Mouse (Mus musculus) lung, embryonic 16.5 days (tissue): ENCODE measurements around the gene Pirb. TPM values are rescaled to one million over a fixed set of nuclear protein-coding genes. Genes with fewer than 3 reads are reported as not detected.
A peak's percentile ranks its signal among the peaks of the same experiment; 100 is the strongest.
"Not testable (repeated sequence)": the region's sequence is repeated elsewhere in the genome, so short reads cannot be mapped to it uniquely, and the experiment has no call there.

Experiments used
- ATAC-seq: fragments of 200-750 bp; cut with Nextera tagmentation; 2 replicates; pipeline ENCODE4 v1.8.0; 2017; ENCODE audit warnings: low read depth, mild to moderate bottlenecking, moderate library complexity
- H3K27ac ChIP-seq: fragments of 300-500 bp; sonication (generic); 2 replicates; pipeline ENCODE4 v1.5.1; 2014; ENCODE audit warnings: mild to moderate bottlenecking, control low read depth, low read length
- H3K27me3 ChIP-seq: fragments of 300-500 bp; sonication (generic); 2 replicates; pipeline ENCODE4 v1.6.1; 2014; ENCODE audit warnings: low read depth, low read length, mixed read lengths; ENCODE audit not compliant: control insufficient read depth, insufficient read depth
- H3K36me3 ChIP-seq: fragments of 300-500 bp; sonication (generic); 2 replicates; pipeline ENCODE4 v1.6.1; 2014; ENCODE audit warnings: low read length; ENCODE audit not compliant: control insufficient read depth, insufficient read depth
- H3K4me1 ChIP-seq: fragments of 300-500 bp; sonication (generic); replicated peaks from 2 replicates; pipeline ENCODE4 v1.6.1; 2014; ENCODE audit warnings: low read length, mixed read lengths; ENCODE audit not compliant: control insufficient read depth, insufficient read depth
- H3K4me2 ChIP-seq: fragments of 300-500 bp; sonication (generic); 2 replicates; pipeline ENCODE4 v1.6.1; 2014; ENCODE audit warnings: low read depth, low read length, control low read depth
- H3K4me3 ChIP-seq: fragments of 300-500 bp; sonication (generic); 2 replicates; pipeline ENCODE4 v1.5.1; 2014; ENCODE audit warnings: mild to moderate bottlenecking, low read length, control low read depth
- H3K9ac ChIP-seq: fragments of 300-500 bp; sonication (generic); 2 replicates; pipeline ENCODE4 v1.6.1; 2014; ENCODE audit warnings: low read length, control low read depth
- H3K9me3 ChIP-seq: fragments of 300-500 bp; sonication (generic); 2 replicates; pipeline ENCODE4 v1.6.1; 2016; ENCODE audit warnings: low read length; ENCODE audit not compliant: control insufficient read depth
- WGBS: fragments of 180-500 bp; shearing (Covaris S2); extraction: QIAGEN DNeasy Blood & Tissue Kit; methylation state at CpG from one replicate; pipeline ENCODE4 v1.1.7; 2014; 5-methylcytosine and 5-hydroxymethylcytosine counted together
- polyA plus RNA-seq: library from polyadenylated mRNA; unstranded; fragments of >200 nt; fragmentation: Nextera tagmentation; extraction: Ambion mirVana; gene quantifications from 2 replicates; pipeline ENCODE4 v1.2.1, GENCODE M21; 2015

Gene Pirb
- polyA plus RNA-seq: 1.3 and 1.6 TPM in 2 replicates

DNA sequence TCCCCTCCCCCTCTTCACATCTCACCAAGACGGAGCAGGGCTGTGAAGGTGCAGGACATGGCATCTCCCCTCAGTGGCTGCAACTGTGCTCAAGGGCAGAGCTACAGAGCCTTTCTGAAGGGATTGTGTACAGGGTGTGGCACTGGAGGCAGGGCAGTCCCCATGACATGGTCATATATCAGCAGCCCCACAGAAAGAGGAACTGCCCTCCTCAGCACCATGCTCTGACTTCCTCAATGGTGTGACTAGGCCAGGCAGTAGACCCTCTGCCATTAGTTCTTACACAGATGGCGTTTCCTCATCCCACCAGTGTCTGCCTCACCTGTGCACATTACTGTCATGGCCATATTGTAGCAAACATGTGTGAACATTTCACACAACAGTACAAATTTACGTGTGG, at the start of gene Pirb:
Pirb (minus strand) TSS at position 124 of the 400 bp plus-strand sequence.
- not testable (repeated sequence) for H3K36me3 ChIP-seq, H3K9me3 ChIP-seq, H3K4me1 ChIP-seq, H3K27ac ChIP-seq, H3K4me2 ChIP-seq, H3K27me3 ChIP-seq, H3K4me3 ChIP-seq, ATAC-seq, H3K9ac ChIP-seq
- WGBS: 60% methylated on average over 1 of the region's 3 CpGs

DNA sequence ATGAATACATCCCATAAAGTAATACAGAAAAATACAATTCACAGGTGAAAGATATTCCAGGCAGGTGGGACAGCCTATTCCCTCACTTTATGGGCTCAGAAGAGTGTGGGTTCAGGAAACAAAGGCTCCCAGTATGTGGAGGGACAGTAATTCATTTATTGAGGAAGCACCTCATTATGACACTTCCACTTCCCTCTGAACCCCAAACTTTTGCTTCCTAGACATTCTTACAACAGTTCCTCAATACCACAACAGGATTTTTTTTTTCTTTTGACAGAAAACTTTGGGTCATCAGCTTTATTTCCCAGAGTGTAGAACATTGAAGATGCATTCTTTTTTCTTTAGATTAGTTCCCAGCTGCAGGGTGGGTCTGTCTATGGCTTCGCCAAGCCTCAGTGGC, 12.5 kb upstream of the Pirb start:
- WGBS: no CpG with 5 or more reads among the region's 1 CpGs
- H3K4me3 ChIP-seq, H3K36me3 ChIP-seq, H3K27me3 ChIP-seq, H3K4me1 ChIP-seq, H3K27ac ChIP-seq, ATAC-seq, H3K9me3 ChIP-seq, H3K9ac ChIP-seq, H3K4me2 ChIP-seq: not testable (repeated sequence)

DNA sequence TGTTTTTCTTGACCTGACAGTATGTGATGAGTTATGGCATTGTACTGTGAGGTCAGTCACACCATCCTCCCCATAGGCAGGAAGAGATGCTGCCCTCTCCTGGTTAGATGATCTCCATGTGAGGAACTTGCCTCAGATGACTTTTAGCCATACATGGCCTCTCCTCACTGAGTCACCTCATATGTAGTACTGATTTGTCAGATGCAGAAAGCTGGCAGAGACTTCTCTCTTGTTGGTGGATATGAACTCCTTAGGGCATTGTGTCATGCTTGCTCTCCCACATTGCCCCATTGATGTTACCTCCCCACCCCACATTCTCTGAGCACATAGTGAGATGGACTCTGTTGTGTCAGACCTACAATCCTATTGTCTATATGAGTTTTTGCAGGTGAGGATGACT, 5.3 kb upstream of the Pirb start:
- H3K9me3 ChIP-seq, H3K4me1 ChIP-seq, H3K9ac ChIP-seq, H3K27me3 ChIP-seq, H3K27ac ChIP-seq, ATAC-seq, H3K4me3 ChIP-seq, H3K4me2 ChIP-seq, H3K36me3 ChIP-seq: not testable (repeated sequence)

DNA sequence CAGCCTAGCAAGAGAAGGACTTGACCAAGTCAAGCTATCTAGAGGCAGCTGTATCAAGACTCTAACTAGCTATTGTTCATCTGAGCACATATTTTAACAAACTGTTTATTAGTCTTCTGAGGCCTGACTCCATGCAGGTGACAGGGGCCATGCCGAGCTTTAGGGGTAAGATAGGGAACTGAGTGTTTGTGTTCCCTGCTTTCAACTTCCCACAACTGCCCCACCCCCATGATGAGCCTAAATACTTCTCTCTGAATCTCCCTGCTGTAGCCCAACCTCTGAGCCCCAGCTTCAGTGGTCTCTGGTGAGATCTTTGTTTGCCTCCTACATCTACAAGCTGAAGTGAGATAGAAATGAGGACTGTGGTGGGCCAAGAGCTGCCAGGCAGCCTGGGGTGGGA, 4.9 kb downstream of the Pirb start:
- Histone ChIP-seq H3K4me2 (no peak overlapping the region), H3K27me3 (no peaks in the 10 kb centered on the region), H3K36me3 (no peaks in the 10 kb centered on the region), H3K9ac (no peak overlapping the region), H3K4me1 (no peaks in the 10 kb centered on the region), H3K27ac (no peak overlapping the region), H3K9me3 (no peaks in the 10 kb centered on the region), H3K4me3 (no peak overlapping the region)
- no peak for ATAC-seq
- 11% methylated on average over 1 of the region's 1 CpGs for WGBS

DNA sequence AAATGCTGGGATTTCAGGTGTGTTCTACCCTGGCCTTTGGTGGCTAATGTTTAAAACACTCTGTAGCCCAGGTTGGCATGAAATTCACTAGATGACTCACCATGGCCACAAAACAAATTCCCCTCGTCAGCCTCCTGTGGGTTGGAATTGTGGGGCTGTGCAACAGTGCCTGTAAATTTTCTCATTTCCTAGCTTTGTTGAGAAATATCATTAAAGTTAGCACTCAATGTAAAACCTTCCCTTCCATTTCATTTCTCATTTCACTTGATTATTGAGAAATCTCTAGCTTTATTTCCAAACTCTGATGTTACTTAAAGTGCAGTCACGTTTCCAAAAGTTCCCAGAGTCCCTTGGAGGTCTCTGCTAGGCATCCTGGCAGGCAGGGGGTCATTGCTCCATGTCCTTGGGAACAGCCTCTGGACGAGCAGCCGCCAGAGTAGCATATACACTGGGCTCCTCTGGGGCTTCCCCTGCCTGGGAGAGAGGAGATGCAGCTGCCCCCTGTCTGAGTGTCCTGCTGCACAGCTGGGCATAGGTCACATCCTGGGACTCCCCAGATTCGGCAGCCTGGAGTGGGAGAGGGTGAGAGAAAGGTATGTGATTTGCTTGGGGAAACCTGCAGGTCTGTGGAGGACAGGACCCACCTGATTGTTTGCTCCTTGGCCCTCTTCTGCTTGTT, 7.8 kb downstream of the Pirb start:
- H3K36me3 ChIP-seq: peaks cover 6% of the 10 kb centered on the region
- no peak overlapping the region for H3K4me2 ChIP-seq
- H3K27ac ChIP-seq: no peak overlapping the region
- WGBS: 27% methylated on average over 5 of the region's 5 CpGs
- H3K9ac ChIP-seq: no peak overlapping the region
- ATAC-seq: 0 out of 2 replicates have a peak, but pooled peaks have one; percentile 23
- no peak overlapping the region for H3K4me3 ChIP-seq
- H3K9me3 ChIP-seq: no peaks in the 10 kb centered on the region
- no peaks in the 10 kb centered on the region for H3K27me3 ChIP-seq
- H3K4me1 ChIP-seq: no peaks in the 10 kb centered on the region

DNA sequence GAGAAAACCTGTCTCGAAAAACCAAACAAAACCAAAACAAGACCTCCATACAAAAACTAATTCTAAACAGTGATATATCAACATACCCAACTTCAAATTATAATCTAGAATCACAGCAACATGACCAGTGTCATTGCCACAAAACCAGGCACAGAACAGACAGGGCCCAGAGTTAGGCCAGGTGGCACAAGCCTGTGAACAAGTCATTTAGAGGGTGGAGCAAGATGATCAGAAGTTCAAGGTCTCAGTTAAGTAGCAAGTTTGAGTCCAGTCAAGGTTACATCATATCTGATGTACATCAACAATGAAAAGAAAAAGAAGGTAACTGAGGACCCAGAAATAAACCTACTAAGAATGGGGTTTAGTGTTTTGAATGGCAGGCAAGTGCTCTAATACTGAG, 11.2 kb downstream of the Pirb start:
- WGBS: 48% methylated on average over 1 of the region's 1 CpGs
- no peak for ATAC-seq

DNA sequence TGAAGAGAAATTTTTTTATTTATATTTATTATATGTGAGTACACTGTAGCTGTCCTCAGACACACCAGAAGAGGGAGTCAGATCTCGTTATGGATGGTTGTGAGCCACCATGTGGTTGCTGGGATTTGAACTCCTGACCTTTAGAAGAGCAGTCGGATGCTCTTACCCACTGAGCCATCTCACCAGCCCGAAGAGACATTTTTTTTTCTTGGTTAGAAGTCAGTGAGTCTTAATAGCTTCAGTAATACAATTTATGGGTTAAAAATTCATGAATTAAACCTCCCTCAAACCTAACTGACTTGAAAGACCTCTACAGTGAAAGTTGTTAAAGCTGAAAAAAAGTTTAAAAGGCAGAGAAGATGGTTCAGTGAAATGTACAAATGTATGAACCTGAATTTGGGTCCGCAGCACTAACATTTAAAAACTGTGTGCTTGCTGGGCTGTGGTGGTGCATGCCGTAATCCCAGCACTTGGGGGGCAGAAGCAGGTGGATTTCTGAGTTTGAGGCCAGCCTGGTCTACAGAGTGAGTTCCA, 11.7 kb downstream of the Pirb start:
- H3K36me3 ChIP-seq: peaks cover 25% of the 10 kb centered on the region
- not testable (repeated sequence) for H3K4me3 ChIP-seq, H3K4me2 ChIP-seq, H3K27me3 ChIP-seq, ATAC-seq, H3K27ac ChIP-seq, H3K9ac ChIP-seq, H3K9me3 ChIP-seq
- H3K4me1 ChIP-seq: peaks cover 17% of the 10 kb centered on the region
- 33% methylated on average over 5 of the region's 5 CpGs for WGBS

More for the DNA sequence above, 11.2 kb downstream of the Pirb start:
- Histone ChIP-seq H3K4me2 (no peak overlapping the region), H3K27me3 (no peaks in the 10 kb centered on the region), H3K27ac (no peak overlapping the region), H3K9ac (no peak overlapping the region), H3K9me3 (no peaks in the 10 kb centered on the region), H3K36me3 (peaks cover 25% of the 10 kb centered on the region), H3K4me1 (peaks cover 17% of the 10 kb centered on the region), H3K4me3 (no peak overlapping the region)

DNA sequence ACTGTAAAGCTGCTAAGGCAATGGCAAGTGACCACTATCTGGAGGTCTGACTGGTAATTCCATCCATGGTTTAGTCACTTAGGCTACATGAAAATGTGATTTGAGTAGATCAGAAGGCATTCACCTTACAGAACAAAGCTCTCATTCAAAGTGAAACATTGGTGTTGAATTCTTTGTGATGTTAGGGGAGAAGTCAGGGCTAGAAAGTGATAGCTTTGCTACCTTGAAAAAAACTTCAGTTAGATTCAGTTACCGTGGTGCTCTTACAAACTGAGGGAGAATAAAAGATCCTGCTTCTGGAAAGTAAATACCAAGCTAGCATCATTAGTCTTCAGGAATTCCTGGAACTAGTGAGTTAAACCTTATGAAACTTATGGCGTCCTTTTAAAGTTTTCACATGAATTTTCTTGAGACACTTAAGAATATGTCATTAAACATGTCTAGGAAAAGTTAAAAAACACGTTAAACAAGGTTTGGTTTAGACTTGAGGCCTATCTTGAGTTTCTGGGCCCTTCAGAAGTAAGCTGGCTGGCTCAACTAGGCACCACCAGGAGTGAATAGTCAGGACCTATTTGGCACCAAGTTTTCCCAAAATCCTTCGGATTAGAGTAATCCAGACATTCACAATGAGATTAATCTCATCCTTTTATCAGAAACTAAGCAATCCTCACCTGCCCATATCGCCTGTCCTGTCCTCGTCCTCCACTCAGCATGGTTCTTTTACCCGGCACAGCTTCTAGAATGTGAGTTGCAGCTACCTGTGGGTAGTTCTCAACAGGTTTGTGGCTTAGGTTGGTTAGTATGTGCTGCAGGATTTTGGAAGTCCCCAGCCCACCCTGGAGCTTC, 12.4 kb downstream of the Pirb start:
- 28% methylated on average over 7 of the region's 7 CpGs for WGBS
- peaks cover 17% of the 10 kb centered on the region for H3K4me1 ChIP-seq
- H3K27me3 ChIP-seq: no peaks in the 10 kb centered on the region
- ATAC-seq: no peak
- no peak overlapping the region for H3K27ac ChIP-seq
- no peak overlapping the region for H3K9ac ChIP-seq
- peaks cover 25% of the 10 kb centered on the region for H3K36me3 ChIP-seq
- no peak overlapping the region for H3K4me3 ChIP-seq
- H3K9me3 ChIP-seq: no peaks in the 10 kb centered on the region
- no peak overlapping the region for H3K4me2 ChIP-seq

DNA sequence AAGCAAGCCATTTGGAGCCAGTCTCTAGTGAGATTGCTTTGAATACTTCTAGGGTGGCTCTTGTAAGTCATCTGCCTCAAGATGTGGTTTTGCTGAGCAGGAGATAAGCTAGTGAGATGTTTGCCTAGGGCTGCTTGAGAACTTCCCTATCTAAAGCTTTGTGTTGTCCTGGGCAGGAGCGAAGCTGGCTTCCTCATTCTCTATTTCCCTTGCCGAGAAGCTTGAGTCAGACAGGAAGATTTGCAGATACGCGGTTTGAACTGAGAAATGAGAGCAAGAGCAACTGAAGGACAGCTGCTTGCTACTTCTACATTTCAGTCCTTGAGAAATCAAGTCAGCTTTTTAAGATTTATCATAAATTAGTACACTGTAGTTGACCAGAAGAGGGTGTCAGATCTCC, 13.2 kb downstream of the Pirb start:
- no peaks in the 10 kb centered on the region for H3K9me3 ChIP-seq
- peaks cover 17% of the 10 kb centered on the region for H3K4me1 ChIP-seq
- WGBS: 50% methylated on average over 4 of the region's 4 CpGs
- H3K27ac ChIP-seq: no peak overlapping the region; the same call in 1 of the 2 replicates
- no peak for ATAC-seq
- peaks cover 25% of the 10 kb centered on the region for H3K36me3 ChIP-seq
- H3K4me3 ChIP-seq: no peak overlapping the region
- H3K4me2 ChIP-seq: no peak overlapping the region
- H3K27me3 ChIP-seq: no peaks in the 10 kb centered on the region
- H3K9ac ChIP-seq: no peak overlapping the region; the same call in 1 of the 2 replicates
